In genomic region chr8:84658951-84659350, GRCm38 (mm10) we compare ENCODE assay signal across 13 mouse cellular contexts. TPM values are rescaled to one million over a fixed set of nuclear protein-coding genes. Genes with fewer than 3 reads are reported as not detected.
DNase-seq lines count a peak whose midpoint lies in the region; ATAC-seq lines count a peak whose summit lies in the region.
"Had no signal": no experiment of that assay in that cellular context is flagged by ENCODE, and none has a peak within 500 bp of the region (broad histone marks: within the 10 kb centered on the region; RNA-seq: fewer than 3 reads in every experiment).

No protein-coding gene starts in this region.

- no peaks in the 10 kb centered on the region for H3K36me3 ChIP-seq in forebrain, embryonic 10.5 days (replicated peaks)
- no peaks in the 10 kb centered on the region for H3K36me3 ChIP-seq in forebrain, embryonic 14.5 days (ENCODE audit: control insufficient read depth, insufficient read depth, low read length)
- no peaks in the 10 kb centered on the region for H3K36me3 ChIP-seq in kidney, embryonic 16.5 days (ENCODE audit: insufficient read depth, low read length)
- H3K36me3 ChIP-seq in embryonic facial prominence, embryonic 10.5 days (replicated peaks) = peaks cover 4% of the 10 kb centered on the region; the same call in 1 of the 2 replicates
- H3K36me3 ChIP-seq in liver, embryonic 12.5 days = no peaks in the 10 kb centered on the region
- H3K36me3 ChIP-seq: hindbrain, embryonic 15.5 days had no signal

- peak overlapping the region; percentile 97; the same call in 1 of the 2 replicates for H3K4me3 ChIP-seq in forebrain, embryonic 10.5 days
- no peak overlapping the region for H3K4me3 ChIP-seq in forebrain, embryonic 14.5 days (ENCODE audit: low read depth, low read length)
- no peak overlapping the region for H3K4me3 ChIP-seq in kidney, embryonic 16.5 days (ENCODE audit: low read length)
- peak overlapping the region; percentile 99 for H3K4me3 ChIP-seq in embryonic facial prominence, embryonic 10.5 days
- no peak overlapping the region for H3K4me3 ChIP-seq in liver, embryonic 12.5 days
- H3K4me3 ChIP-seq: hindbrain, embryonic 15.5 days had no signal

- 42% methylated on average over 1 of the region's 1 CpGs for WGBS in forebrain, embryonic 10.5 days
- 62% methylated on average over 1 of the region's 1 CpGs for WGBS in forebrain, embryonic 14.5 days
- 86% methylated on average over 1 of the region's 1 CpGs for WGBS in kidney, embryonic 16.5 days
- 71% methylated on average over 1 of the region's 1 CpGs for WGBS in embryonic facial prominence, embryonic 10.5 days
- 21% methylated on average over 1 of the region's 1 CpGs for WGBS in liver, embryonic 12.5 days (ENCODE audit: insufficient replicate concordance)

- H3K9ac ChIP-seq in forebrain, embryonic 14.5 days (ENCODE audit: low read length) = no peak overlapping the region
- H3K9ac ChIP-seq in kidney, embryonic 16.5 days (replicated peaks; ENCODE audit: low read length) = no peak overlapping the region
- H3K9ac ChIP-seq in liver, embryonic 12.5 days = no peak overlapping the region
- H3K9ac ChIP-seq: hindbrain, embryonic 15.5 days had no signal

- peaks cover 90% of the 10 kb centered on the region for H3K4me1 ChIP-seq in forebrain, embryonic 10.5 days
- H3K4me1 ChIP-seq in forebrain, embryonic 14.5 days (ENCODE audit: control insufficient read depth, insufficient read depth, low read length) = peaks cover 46% of the 10 kb centered on the region
- H3K4me1 ChIP-seq in kidney, embryonic 16.5 days (ENCODE audit: insufficient read depth, low read length) = peaks cover 53% of the 10 kb centered on the region
- peaks cover 75% of the 10 kb centered on the region for H3K4me1 ChIP-seq in embryonic facial prominence, embryonic 10.5 days
- peaks cover 85% of the 10 kb centered on the region for H3K4me1 ChIP-seq in liver, embryonic 12.5 days

- no peak for ATAC-seq in forebrain, embryonic 14.5 days
- no peak for ATAC-seq in kidney, embryonic 16.5 days (ENCODE audit: low FRiP score, low TSS enrichment)
- no peak for ATAC-seq in liver, embryonic 12.5 days
- no peak for ATAC-seq in frontal cortex, adult (ENCODE audit: low TSS enrichment)
- ATAC-seq: midbrain, embryonic 16.5 days had no signal

- DNase-seq in forebrain, embryonic 10.5 days (ENCODE audit: extremely low spot score, low spot score) = no peak
- no peak for DNase-seq in forebrain, embryonic 14.5 days (ENCODE audit: low spot score)
- DNase-seq in kidney, adult 18-20 months = no peak
- DNase-seq in embryonic facial prominence, embryonic 10.5 days (ENCODE audit: low spot score) = no peak
- no peak for DNase-seq in gastrocnemius, postnatal 4 days (ENCODE audit: low spot score in 2 of 2)
- DNase-seq: adrenal gland, postnatal 10 days; cerebellum, adult 11 months; layer of hippocampus, adult 9-11 months had no signal

- no peaks in the 10 kb centered on the region for H3K27me3 ChIP-seq in forebrain, embryonic 10.5 days (ENCODE audit: poor library complexity, severe bottlenecking)
- no peaks in the 10 kb centered on the region for H3K27me3 ChIP-seq in forebrain, embryonic 14.5 days (replicated peaks; ENCODE audit: control insufficient read depth, insufficient read depth, low read length)
- no peaks in the 10 kb centered on the region for H3K27me3 ChIP-seq in kidney, embryonic 16.5 days (ENCODE audit: insufficient read depth, low read length)
- no peaks in the 10 kb centered on the region for H3K27me3 ChIP-seq in embryonic facial prominence, embryonic 10.5 days (replicated peaks; ENCODE audit: low read depth, poor library complexity, severe bottlenecking)
- peaks cover 17% of the 10 kb centered on the region for H3K27me3 ChIP-seq in liver, embryonic 12.5 days (replicated peaks)
- H3K27me3 ChIP-seq: hindbrain, embryonic 15.5 days had no signal

- H3K4me2 ChIP-seq in forebrain, embryonic 14.5 days (ENCODE audit: low read length) = no peak overlapping the region
- peak overlapping the region; percentile 72; the same call in 1 of the 2 replicates for H3K4me2 ChIP-seq in kidney, embryonic 16.5 days (replicated peaks; ENCODE audit: low read depth, low read length)
- no peak overlapping the region for H3K4me2 ChIP-seq in liver, embryonic 12.5 days
- H3K4me2 ChIP-seq: hindbrain, embryonic 15.5 days had no signal

- H3K9me3 ChIP-seq in forebrain, embryonic 10.5 days = no peaks in the 10 kb centered on the region
- no peaks in the 10 kb centered on the region for H3K9me3 ChIP-seq in forebrain, embryonic 14.5 days (replicated peaks; ENCODE audit: control insufficient read depth, low read length)
- no peaks in the 10 kb centered on the region for H3K9me3 ChIP-seq in kidney, embryonic 16.5 days (ENCODE audit: low read length)
- H3K9me3 ChIP-seq in embryonic facial prominence, embryonic 10.5 days = no peaks in the 10 kb centered on the region
- no peaks in the 10 kb centered on the region for H3K9me3 ChIP-seq in liver, embryonic 12.5 days (replicated peaks)
- H3K9me3 ChIP-seq: hindbrain, embryonic 15.5 days had no signal

- peak overlapping the region; percentile 94; the same call in 1 of the 2 replicates for H3K27ac ChIP-seq in forebrain, embryonic 10.5 days
- no peak overlapping the region for H3K27ac ChIP-seq in forebrain, embryonic 14.5 days (ENCODE audit: low read depth, low read length)
- peak overlapping the region; percentile 97 for H3K27ac ChIP-seq in kidney, embryonic 16.5 days (ENCODE audit: low read length)
- H3K27ac ChIP-seq in embryonic facial prominence, embryonic 10.5 days (replicated peaks) = peak overlapping the region; percentile 96
- H3K27ac ChIP-seq in liver, embryonic 12.5 days = peak overlapping the region; percentile 98; the same call in 1 of the 2 replicates

RNA-seq across cellular contexts. Expression of gene Ier2, which starts 3.7 kb away (rescaled TPM):
- polyA plus RNA-seq in forebrain, embryonic 10.5 days (2016; fragmentation: Nextera tagmentation; extraction: Ambion mirVana) = 91.4 and 96.9 TPM in 2 replicates
- polyA plus RNA-seq in forebrain, embryonic 14.5 days (2014; fragmentation: Nextera tagmentation; extraction: Ambion mirVana) = 26.5 and 29.3 TPM in 2 replicates
- polyA plus RNA-seq in kidney, embryonic 16.5 days (2015; fragmentation: Nextera tagmentation; extraction: Ambion mirVana) = 73.5 and 78.0 TPM in 2 replicates
- polyA plus RNA-seq in embryonic facial prominence, embryonic 10.5 days (2016; fragmentation: Nextera tagmentation; extraction: Ambion mirVana) = 140 and 148 TPM in 2 replicates
- 36.4 and 37.4 TPM in 2 replicates for polyA plus RNA-seq in liver, embryonic 12.5 days (2016; fragmentation: Nextera tagmentation; extraction: Ambion mirVana)
- 10 to 100 TPM; 21.5 to 26.1 TPM for total RNA-seq in gastrocnemius, postnatal 4 days (2021)

RNA-seq across cellular contexts. Expression of gene Trmt1, which starts 27.2 kb away (rescaled TPM):
- polyA plus RNA-seq in forebrain, embryonic 10.5 days (2016; fragmentation: Nextera tagmentation; extraction: Ambion mirVana) = 68.8 and 69.3 TPM in 2 replicates
- 47.8 and 52.3 TPM in 2 replicates for polyA plus RNA-seq in forebrain, embryonic 14.5 days (2014; fragmentation: Nextera tagmentation; extraction: Ambion mirVana)
- polyA plus RNA-seq in kidney, embryonic 16.5 days (2015; fragmentation: Nextera tagmentation; extraction: Ambion mirVana) = 81.5 and 82.9 TPM in 2 replicates
- 69.1 and 71.2 TPM in 2 replicates for polyA plus RNA-seq in embryonic facial prominence, embryonic 10.5 days (2016; fragmentation: Nextera tagmentation; extraction: Ambion mirVana)
- polyA plus RNA-seq in liver, embryonic 12.5 days (2016; fragmentation: Nextera tagmentation; extraction: Ambion mirVana) = 57.3 and 62.0 TPM in 2 replicates
- 10 to 100 TPM; 50.5 to 53.8 TPM for total RNA-seq in gastrocnemius, postnatal 4 days (2021)

RNA-seq across cellular contexts. Expression of gene Nacc1, which starts 28.7 kb away (rescaled TPM):
- 31.3 and 31.5 TPM in 2 replicates for polyA plus RNA-seq in forebrain, embryonic 10.5 days (2016; fragmentation: Nextera tagmentation; extraction: Ambion mirVana)
- polyA plus RNA-seq in forebrain, embryonic 14.5 days (2014; fragmentation: Nextera tagmentation; extraction: Ambion mirVana) = 17.0 and 17.6 TPM in 2 replicates
- polyA plus RNA-seq in kidney, embryonic 16.5 days (2015; fragmentation: Nextera tagmentation; extraction: Ambion mirVana) = 22.5 and 26.7 TPM in 2 replicates
- 30.4 and 30.8 TPM in 2 replicates for polyA plus RNA-seq in embryonic facial prominence, embryonic 10.5 days (2016; fragmentation: Nextera tagmentation; extraction: Ambion mirVana)
- polyA plus RNA-seq in liver, embryonic 12.5 days (2016; fragmentation: Nextera tagmentation; extraction: Ambion mirVana) = 12.5 and 12.9 TPM in 2 replicates
- total RNA-seq in gastrocnemius, postnatal 4 days (2021) = 10 to 100 TPM; 44.9 to 45.6 TPM

RNA-seq across cellular contexts. Expression of gene Lyl1, which starts 42.3 kb away (rescaled TPM):
- 4.9 and 5.8 TPM in 2 replicates for polyA plus RNA-seq in forebrain, embryonic 10.5 days (2016; fragmentation: Nextera tagmentation; extraction: Ambion mirVana)
- 2.9 and 3.8 TPM in 2 replicates for polyA plus RNA-seq in forebrain, embryonic 14.5 days (2014; fragmentation: Nextera tagmentation; extraction: Ambion mirVana)
- 7.9 and 8.1 TPM in 2 replicates for polyA plus RNA-seq in kidney, embryonic 16.5 days (2015; fragmentation: Nextera tagmentation; extraction: Ambion mirVana)
- 4.3 and 5.5 TPM in 2 replicates for polyA plus RNA-seq in embryonic facial prominence, embryonic 10.5 days (2016; fragmentation: Nextera tagmentation; extraction: Ambion mirVana)
- polyA plus RNA-seq in liver, embryonic 12.5 days (2016; fragmentation: Nextera tagmentation; extraction: Ambion mirVana) = 82.3 and 83.1 TPM in 2 replicates
- total RNA-seq in gastrocnemius, postnatal 4 days (2021) = 1 to 10 TPM; 6.0 to 7.1 TPM

Comparison
In these comparisons a context has a peak if more than half of its experiments do, and no peak if none do; other contexts are left out.
1. H3K4me3 ChIP-seq: peak in forebrain, embryonic 10.5 days (single experiment) and embryonic facial prominence, embryonic 10.5 days (single experiment); none in forebrain, embryonic 14.5 days (single experiment), kidney, embryonic 16.5 days (single experiment) and liver, embryonic 12.5 days (single experiment).